ENCODE assay signal across 9 mouse cellular contexts in the genomic region with DNA sequence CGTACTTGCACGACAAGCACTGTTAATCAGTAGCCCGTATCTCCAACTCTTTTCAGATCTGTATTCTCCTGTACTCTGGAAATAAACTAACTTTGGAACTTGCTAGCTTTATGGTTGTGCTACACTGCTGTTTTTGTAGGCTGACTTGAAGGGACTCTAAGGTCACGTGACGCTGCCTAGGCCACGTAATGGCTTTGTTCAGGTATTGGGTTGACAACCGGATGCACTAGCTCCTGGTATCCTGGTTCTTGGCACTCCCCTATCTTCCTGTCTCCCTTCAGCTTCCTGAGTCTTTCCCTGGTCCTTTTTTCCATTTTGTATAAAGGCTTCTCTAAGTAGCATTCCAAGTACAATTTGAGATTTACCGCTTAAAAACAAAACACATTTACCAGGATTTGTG. TPM values are rescaled to one million over a fixed set of nuclear protein-coding genes. Genes with fewer than 3 reads are reported as not detected.
A peak's percentile ranks its signal among the peaks of the same experiment; 100 is the strongest.
DNase-seq lines count a peak whose midpoint lies in the region; ATAC-seq lines count a peak whose summit lies in the region.
"Had no signal": no experiment of that assay in that cellular context is flagged by ENCODE, and none has a peak within 500 bp of the region (broad histone marks: within the 10 kb centered on the region; RNA-seq: fewer than 3 reads in every experiment).

No protein-coding gene starts in this region.

- H3K4me3 ChIP-seq in forebrain, embryonic 10.5 days, result no peak overlapping the region
- no peak overlapping the region for H3K4me3 ChIP-seq in forebrain, embryonic 15.5 days
- H3K4me3 ChIP-seq in midbrain, embryonic 13.5 days (replicated peaks), result no peak overlapping the region
- no peak overlapping the region for H3K4me3 ChIP-seq in midbrain, embryonic 10.5 days
- no peak overlapping the region for H3K4me3 ChIP-seq in intestine, embryonic 14.5 days (ENCODE audit: low read depth, low read length)
- no peak overlapping the region for H3K4me3 ChIP-seq in liver, embryonic 15.5 days (replicated peaks)

- no peak for DNase-seq in forebrain, embryonic 10.5 days (ENCODE audit: extremely low spot score, low spot score)
- DNase-seq in midbrain, embryonic 10.5 days (ENCODE audit: low spot score), result no peak
- DNase-seq in intestine, embryonic 14.5 days (ENCODE audit: low spot score), result no peak
- DNase-seq in layer of hippocampus, adult 18-20 months (ENCODE audit: low spot score in 2 of 2), result no peak
- no peak for DNase-seq in frontal cortex, postnatal 36 days (ENCODE audit: low spot score in 2 of 2)

- peaks cover 16% of the 10 kb centered on the region for H3K4me1 ChIP-seq in forebrain, embryonic 10.5 days
- peaks cover 23% of the 10 kb centered on the region for H3K4me1 ChIP-seq in forebrain, embryonic 15.5 days
- peaks cover 17% of the 10 kb centered on the region for H3K4me1 ChIP-seq in midbrain, embryonic 13.5 days (replicated peaks)
- peaks cover 15% of the 10 kb centered on the region for H3K4me1 ChIP-seq in midbrain, embryonic 10.5 days
- H3K4me1 ChIP-seq in intestine, embryonic 14.5 days (replicated peaks; ENCODE audit: control insufficient read depth, insufficient read depth, low read length), result peaks cover 3% of the 10 kb centered on the region; the same call in 1 of the 2 replicates
- peaks cover 45% of the 10 kb centered on the region for H3K4me1 ChIP-seq in liver, embryonic 15.5 days (replicated peaks)

- H3K9ac ChIP-seq in forebrain, embryonic 15.5 days (replicated peaks), result no peak overlapping the region
- no peak overlapping the region for H3K9ac ChIP-seq in midbrain, embryonic 13.5 days (replicated peaks)
- no peak overlapping the region for H3K9ac ChIP-seq in intestine, embryonic 14.5 days (ENCODE audit: low read length)
- H3K9ac ChIP-seq in liver, embryonic 15.5 days, result no peak overlapping the region
- H3K9ac ChIP-seq: limb, embryonic 13.5 days had no signal

- ATAC-seq in forebrain, embryonic 15.5 days (replicated peaks), result no peak
- ATAC-seq in midbrain, embryonic 13.5 days, result no peak
- no peak for ATAC-seq in intestine, embryonic 14.5 days (replicated peaks; ENCODE audit: low FRiP score, low TSS enrichment, low read depth)
- no peak for ATAC-seq in liver, embryonic 15.5 days (ENCODE audit: insufficient read depth)

- no peaks in the 10 kb centered on the region for H3K9me3 ChIP-seq in forebrain, embryonic 10.5 days
- H3K9me3 ChIP-seq in forebrain, embryonic 15.5 days, result no peaks in the 10 kb centered on the region
- no peaks in the 10 kb centered on the region for H3K9me3 ChIP-seq in midbrain, embryonic 13.5 days
- no peaks in the 10 kb centered on the region for H3K9me3 ChIP-seq in midbrain, embryonic 10.5 days (replicated peaks)
- H3K9me3 ChIP-seq in intestine, embryonic 14.5 days (ENCODE audit: control insufficient read depth, low read length), result 0 out of 2 replicates have a peak, but pooled peaks cover 2% of the 10 kb centered on the region
- H3K9me3 ChIP-seq in liver, embryonic 15.5 days (replicated peaks), result no peaks in the 10 kb centered on the region
- H3K9me3 ChIP-seq: limb, embryonic 13.5 days had no signal

- H3K36me3 ChIP-seq in forebrain, embryonic 10.5 days (replicated peaks), result peaks cover 15% of the 10 kb centered on the region
- H3K36me3 ChIP-seq in forebrain, embryonic 15.5 days, result no peaks in the 10 kb centered on the region
- no peaks in the 10 kb centered on the region for H3K36me3 ChIP-seq in midbrain, embryonic 13.5 days
- peaks cover 9% of the 10 kb centered on the region; the same call in 1 of the 2 replicates for H3K36me3 ChIP-seq in midbrain, embryonic 10.5 days
- H3K36me3 ChIP-seq in intestine, embryonic 14.5 days (ENCODE audit: control insufficient read depth, insufficient read depth, low read length), result peaks cover 8% of the 10 kb centered on the region; the same call in 1 of the 2 replicates
- no peaks in the 10 kb centered on the region; the same call in 1 of the 2 replicates for H3K36me3 ChIP-seq in liver, embryonic 15.5 days (replicated peaks)
- H3K36me3 ChIP-seq: limb, embryonic 13.5 days had no signal

- H3K27me3 ChIP-seq in forebrain, embryonic 10.5 days (ENCODE audit: poor library complexity, severe bottlenecking), result no peaks in the 10 kb centered on the region
- H3K27me3 ChIP-seq in forebrain, embryonic 15.5 days, result no peaks in the 10 kb centered on the region
- no peaks in the 10 kb centered on the region for H3K27me3 ChIP-seq in midbrain, embryonic 13.5 days
- H3K27me3 ChIP-seq in midbrain, embryonic 10.5 days (ENCODE audit: low read depth, poor library complexity, severe bottlenecking), result no peaks in the 10 kb centered on the region
- no peaks in the 10 kb centered on the region for H3K27me3 ChIP-seq in intestine, embryonic 14.5 days (replicated peaks; ENCODE audit: control insufficient read depth, insufficient read depth, low read length)
- no peaks in the 10 kb centered on the region for H3K27me3 ChIP-seq in liver, embryonic 15.5 days
- H3K27me3 ChIP-seq: limb, embryonic 13.5 days had no signal

- 0 out of 2 replicates have a peak overlapping the region, but pooled peaks have one; percentile 96 for H3K27ac ChIP-seq in forebrain, embryonic 10.5 days
- no peak overlapping the region for H3K27ac ChIP-seq in forebrain, embryonic 15.5 days (replicated peaks)
- H3K27ac ChIP-seq in midbrain, embryonic 13.5 days, result 0 out of 2 replicates have a peak overlapping the region, but pooled peaks have one; percentile 98
- H3K27ac ChIP-seq in midbrain, embryonic 10.5 days (replicated peaks), result no peak overlapping the region
- peak overlapping the region; percentile 96 for H3K27ac ChIP-seq in intestine, embryonic 14.5 days (ENCODE audit: low read depth)
- H3K27ac ChIP-seq in liver, embryonic 15.5 days (replicated peaks), result peak overlapping the region; percentile 99

- WGBS in forebrain, embryonic 10.5 days, result 94% methylated on average over 8 of the region's 8 CpGs
- WGBS in forebrain, embryonic 15.5 days, result 96% methylated on average over 8 of the region's 8 CpGs
- 95% methylated on average over 8 of the region's 8 CpGs for WGBS in midbrain, embryonic 13.5 days
- 95% methylated on average over 8 of the region's 8 CpGs for WGBS in midbrain, embryonic 10.5 days
- 90% methylated on average over 8 of the region's 8 CpGs for WGBS in intestine, embryonic 14.5 days
- WGBS in liver, embryonic 15.5 days (ENCODE audit: insufficient replicate concordance), result 83% methylated on average over 8 of the region's 8 CpGs

- no peak overlapping the region for H3K4me2 ChIP-seq in forebrain, embryonic 15.5 days (replicated peaks)
- H3K4me2 ChIP-seq in midbrain, embryonic 13.5 days (replicated peaks), result no peak overlapping the region
- H3K4me2 ChIP-seq in intestine, embryonic 14.5 days (ENCODE audit: low read length), result no peak overlapping the region
- peak overlapping the region; percentile 78; the same call in 1 of the 2 replicates for H3K4me2 ChIP-seq in liver, embryonic 15.5 days

RNA-seq across cellular contexts. Expression of gene Snx3, which starts 1.2 kb away (rescaled TPM):
- 260 and 270 TPM in 2 replicates for polyA plus RNA-seq in forebrain, embryonic 10.5 days (2016; fragmentation: Nextera tagmentation; extraction: Ambion mirVana)
- polyA plus RNA-seq in forebrain, embryonic 15.5 days (2015; fragmentation: Nextera tagmentation; extraction: Ambion mirVana), result 285 and 286 TPM in 2 replicates
- polyA plus RNA-seq in midbrain, embryonic 13.5 days (2015; fragmentation: Nextera tagmentation; extraction: Ambion mirVana), result 220 and 236 TPM in 2 replicates
- polyA plus RNA-seq in midbrain, embryonic 10.5 days (2016; fragmentation: Nextera tagmentation; extraction: Ambion mirVana), result 235 and 241 TPM in 2 replicates
- polyA plus RNA-seq in intestine, embryonic 14.5 days (2014; fragmentation: Nextera tagmentation; extraction: Ambion mirVana), result 303 and 334 TPM in 2 replicates
- 251 and 260 TPM in 2 replicates for polyA plus RNA-seq in liver, embryonic 15.5 days (2015; fragmentation: Nextera tagmentation; extraction: Ambion mirVana)
- 100 to 1,000 TPM; 195 to 219 TPM for total RNA-seq in layer of hippocampus, adult 18-20 months (2021)

RNA-seq across cellular contexts. Expression of gene Afg1l, which starts 22.2 kb away (rescaled TPM):
- 3.6 TPM in 2 replicates for polyA plus RNA-seq in forebrain, embryonic 10.5 days (2016; fragmentation: Nextera tagmentation; extraction: Ambion mirVana)
- polyA plus RNA-seq in forebrain, embryonic 15.5 days (2015; fragmentation: Nextera tagmentation; extraction: Ambion mirVana), result 6.2 and 6.5 TPM in 2 replicates
- polyA plus RNA-seq in midbrain, embryonic 13.5 days (2015; fragmentation: Nextera tagmentation; extraction: Ambion mirVana), result 4.6 and 4.8 TPM in 2 replicates
- 4.3 and 4.4 TPM in 2 replicates for polyA plus RNA-seq in midbrain, embryonic 10.5 days (2016; fragmentation: Nextera tagmentation; extraction: Ambion mirVana)
- polyA plus RNA-seq in intestine, embryonic 14.5 days (2014; fragmentation: Nextera tagmentation; extraction: Ambion mirVana), result 8.0 and 8.3 TPM in 2 replicates
- polyA plus RNA-seq in liver, embryonic 15.5 days (2015; fragmentation: Nextera tagmentation; extraction: Ambion mirVana), result 2.3 and 2.7 TPM in 2 replicates
- 10 to 100 TPM; 12.6 to 14.4 TPM for total RNA-seq in layer of hippocampus, adult 18-20 months (2021)

Comparison
In these comparisons a context has a peak if more than half of its experiments do, and no peak if none do; other contexts are left out.
1. H3K27ac ChIP-seq: peak in forebrain, embryonic 10.5 days (single experiment), midbrain, embryonic 13.5 days (single experiment), intestine, embryonic 14.5 days (single experiment) and liver, embryonic 15.5 days (single experiment); none in forebrain, embryonic 15.5 days (single experiment) and midbrain, embryonic 10.5 days (single experiment).